Mouse (Mus musculus): ENCODE results near the gene Lingo3. TPM values are rescaled to one million over a fixed set of nuclear protein-coding genes. Genes with fewer than 3 reads are reported as not detected.

The Lingo3 gene
- total and polyA plus RNA-seq, 3 experiments, result 0.05 TPM; not detected in 2

DNA sequence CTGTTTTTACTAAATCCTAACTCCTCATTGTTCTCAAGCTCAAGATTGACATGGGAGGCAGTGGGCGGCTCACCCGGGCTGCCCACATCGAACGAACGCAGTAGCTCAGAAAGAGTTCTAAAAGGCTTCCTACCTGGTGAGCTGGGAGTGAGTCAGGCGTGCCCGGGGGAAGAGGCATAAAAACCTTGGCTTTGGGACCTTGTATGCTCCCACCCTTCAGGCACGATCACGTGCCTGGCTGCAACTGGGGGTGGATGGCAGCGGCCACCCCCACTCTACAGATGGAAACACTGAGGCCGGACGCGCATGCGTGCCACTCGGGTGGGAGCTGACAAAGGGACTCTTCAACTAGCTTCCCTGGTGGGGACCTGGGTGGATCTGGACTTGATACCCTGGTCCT, 1.5 kb downstream of the Lingo3 start:
- DNase-seq (ENCODE audit: low spot score) (no peak), ATAC-seq (ENCODE audit: extremely low read depth, insufficient number of reproducible peaks, low FRiP score, poor library complexity, severe bottlenecking) (no peak)
- Histone ChIP-seq H3K4me3 (ENCODE audit: low read depth, low read length) (no peak overlapping the region), H3K36me3 (replicated peaks) (no peaks in the 10 kb centered on the region), H3K4me1 (ENCODE audit: insufficient read depth, low read depth, low read length) (peaks cover 11% of the 10 kb centered on the region), H3K9me3 (replicated peaks) (no peaks in the 10 kb centered on the region), H3K27me3 (ENCODE audit: insufficient read depth, low read length) (peaks cover 90% of the 10 kb centered on the region)
- no peak for TF ChIP-seq GATA2 (IDR thresholded peaks at IDR 0.05; ENCODE audit: borderline replicate concordance, low read depth, low read length)
- no peak for TF ChIP-seq GATA1 (IDR thresholded peaks at IDR 0.05; ENCODE audit: borderline replicate concordance, low read length)
- TF ChIP-seq POLR2AphosphoS5 (IDR thresholded peaks at IDR 0.05; ENCODE audit: insufficient replicate concordance, low read depth, low read length), result no peak
- no peak for TF ChIP-seq CTCF (IDR thresholded peaks at IDR 0.05; ENCODE audit: low read depth, low read length)
- no peak for TF ChIP-seq TAL1 (conservative IDR thresholded peaks at IDR 0.05; ENCODE audit: low read depth, low read length)

DNA sequence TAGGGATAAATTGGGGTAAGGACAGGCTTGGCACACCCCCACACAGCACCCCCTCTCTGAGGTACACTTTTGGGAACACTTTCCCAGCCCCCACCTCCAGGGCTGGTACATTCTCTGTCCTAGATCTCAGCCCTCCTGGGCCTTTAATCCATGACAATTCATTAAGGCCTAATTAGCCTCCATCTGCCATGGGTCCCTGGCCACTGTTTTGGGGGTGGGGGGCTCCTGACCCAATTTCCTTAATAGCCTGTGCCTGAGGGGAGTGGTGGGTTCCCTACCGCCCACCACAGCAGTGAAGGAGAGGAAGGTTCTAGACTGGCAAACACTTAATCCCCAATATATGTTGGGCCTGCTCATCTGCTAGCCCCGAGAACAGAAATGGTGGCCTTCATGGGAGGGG, 2.2 kb downstream of the Lingo3 start:
- no peak for ATAC-seq (ENCODE audit: extremely low read depth, insufficient number of reproducible peaks, low FRiP score, poor library complexity, severe bottlenecking)
- no peak for DNase-seq (ENCODE audit: low spot score)
- TF ChIP-seq POLR2AphosphoS5 (IDR thresholded peaks at IDR 0.05; ENCODE audit: insufficient replicate concordance, low read depth, low read length), result no peak
- no peak for TF ChIP-seq CTCF (IDR thresholded peaks at IDR 0.05; ENCODE audit: low read depth, low read length)
- TF ChIP-seq TAL1 (conservative IDR thresholded peaks at IDR 0.05; ENCODE audit: low read depth, low read length), result no peak
- no peak for TF ChIP-seq GATA1 (IDR thresholded peaks at IDR 0.05; ENCODE audit: borderline replicate concordance, low read length)
- Histone ChIP-seq H3K9me3 (replicated peaks) (no peaks in the 10 kb centered on the region), H3K4me3 (ENCODE audit: low read depth, low read length) (no peak overlapping the region), H3K36me3 (replicated peaks) (no peaks in the 10 kb centered on the region), H3K4me1 (ENCODE audit: insufficient read depth, low read depth, low read length) (peaks cover 17% of the 10 kb centered on the region), H3K27me3 (ENCODE audit: insufficient read depth, low read length) (peaks cover 93% of the 10 kb centered on the region)

DNA sequence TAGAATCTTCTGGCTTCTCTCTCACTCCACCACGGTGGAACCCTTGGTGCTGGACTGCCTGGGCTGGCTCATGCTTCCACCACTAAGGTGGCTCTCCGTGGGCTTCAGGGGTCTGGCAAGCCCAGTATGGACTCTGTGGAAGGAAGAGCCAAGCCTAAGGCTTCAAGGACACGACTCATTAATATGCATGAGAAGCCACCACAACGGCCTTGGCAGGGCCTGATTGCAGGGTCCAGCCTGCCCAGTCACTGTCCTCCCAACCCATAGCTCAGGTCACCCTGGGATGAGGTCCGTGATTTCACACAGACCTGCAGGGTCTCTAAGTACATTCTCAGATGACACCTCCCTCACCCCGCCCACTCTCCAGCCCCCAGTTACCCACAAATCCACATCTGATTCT, 4.0 kb downstream of the Lingo3 start:
- no peak overlapping the region for H3K4me3 ChIP-seq (ENCODE audit: low read depth, low read length)
- DNase-seq (ENCODE audit: low spot score) (no peak), ATAC-seq (ENCODE audit: extremely low read depth, insufficient number of reproducible peaks, low FRiP score, poor library complexity, severe bottlenecking) (no peak)
- peaks cover 11% of the 10 kb centered on the region for H3K9me3 ChIP-seq (replicated peaks)
- no peaks in the 10 kb centered on the region for H3K36me3 ChIP-seq (replicated peaks)
- peaks cover 93% of the 10 kb centered on the region for H3K27me3 ChIP-seq (ENCODE audit: insufficient read depth, low read length)
- TF ChIP-seq POLR2AphosphoS5 (IDR thresholded peaks at IDR 0.05; ENCODE audit: insufficient replicate concordance, low read depth, low read length) (no peak), GATA2 (IDR thresholded peaks at IDR 0.05; ENCODE audit: borderline replicate concordance, low read depth, low read length) (no peak), GATA1 (IDR thresholded peaks at IDR 0.05; ENCODE audit: borderline replicate concordance, low read length) (no peak), TAL1 (conservative IDR thresholded peaks at IDR 0.05; ENCODE audit: low read depth, low read length) (no peak), CTCF (IDR thresholded peaks at IDR 0.05; ENCODE audit: low read depth, low read length) (no peak)
- peaks cover 20% of the 10 kb centered on the region for H3K4me1 ChIP-seq (ENCODE audit: insufficient read depth, low read depth, low read length)

DNA sequence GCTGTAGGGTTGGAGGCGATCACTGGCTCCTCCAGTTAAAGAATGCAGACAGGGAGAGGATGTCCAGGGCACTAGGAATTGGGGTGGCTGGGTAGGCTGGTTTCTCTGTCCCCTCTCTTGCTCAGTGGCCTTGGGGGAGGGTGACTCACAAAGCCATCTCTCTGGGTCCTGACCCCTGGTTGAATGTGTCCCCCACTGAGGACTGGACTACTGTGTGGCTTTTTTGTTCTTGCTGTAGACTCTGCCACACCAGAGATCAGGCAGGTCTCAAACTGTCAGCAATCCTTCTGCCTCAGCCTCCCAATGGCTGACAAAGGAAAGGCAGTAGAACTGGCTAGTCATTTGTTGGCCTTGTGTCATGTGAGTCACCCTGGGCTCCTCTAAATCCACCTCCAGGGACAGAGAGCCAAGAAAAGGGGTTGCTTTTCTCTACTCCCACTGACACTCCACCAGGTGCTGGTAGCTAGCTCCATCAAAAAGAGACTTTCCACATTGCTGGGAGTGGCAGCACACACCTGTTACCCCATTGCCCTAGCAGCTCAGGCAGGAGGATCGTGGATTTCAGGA, 5.4 kb downstream of the Lingo3 start:
- TF ChIP-seq CTCF (IDR thresholded peaks at IDR 0.05; ENCODE audit: low read depth, low read length), result no peak
- no peak for TF ChIP-seq POLR2AphosphoS5 (IDR thresholded peaks at IDR 0.05; ENCODE audit: insufficient replicate concordance, low read depth, low read length)
- no peak for TF ChIP-seq GATA1 (IDR thresholded peaks at IDR 0.05; ENCODE audit: borderline replicate concordance, low read length)
- TF ChIP-seq TAL1 (conservative IDR thresholded peaks at IDR 0.05; ENCODE audit: low read depth, low read length), result no peak
- TF ChIP-seq GATA2 (IDR thresholded peaks at IDR 0.05; ENCODE audit: borderline replicate concordance, low read depth, low read length), result no peak
- DNase-seq (ENCODE audit: low spot score) (no peak), ATAC-seq (ENCODE audit: extremely low read depth, insufficient number of reproducible peaks, low FRiP score, poor library complexity, severe bottlenecking) (no peak)
- H3K4me3 ChIP-seq (ENCODE audit: low read depth, low read length), result no peak overlapping the region
- H3K4me1 ChIP-seq (ENCODE audit: insufficient read depth, low read depth, low read length), result peaks cover 23% of the 10 kb centered on the region
- peaks cover 88% of the 10 kb centered on the region for H3K27me3 ChIP-seq (ENCODE audit: insufficient read depth, low read length)
- no peaks in the 10 kb centered on the region for H3K36me3 ChIP-seq (replicated peaks)
- H3K9me3 ChIP-seq (replicated peaks), result peaks cover 18% of the 10 kb centered on the region

DNA sequence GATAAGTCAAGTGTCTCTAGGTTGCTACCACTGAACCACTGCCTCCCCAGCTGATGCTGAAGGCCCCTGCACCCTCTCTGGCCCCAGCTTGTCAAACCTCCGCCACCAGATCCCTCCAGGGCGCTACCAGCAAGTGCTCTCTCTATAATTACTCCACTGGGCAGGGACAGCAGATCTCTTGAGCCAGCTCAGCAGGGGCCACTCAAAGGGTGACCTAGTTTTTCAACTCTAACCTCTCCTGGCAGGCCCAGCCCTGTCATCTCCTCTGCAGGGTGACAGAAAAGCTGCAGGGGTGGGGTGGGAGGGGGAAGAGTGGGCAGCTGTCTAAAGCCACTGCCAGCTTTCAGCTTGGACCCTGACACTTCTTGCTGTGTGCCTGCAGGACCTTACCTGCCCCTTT, 6.0 kb downstream of the Lingo3 start:
- TF ChIP-seq GATA1 (IDR thresholded peaks at IDR 0.05; ENCODE audit: borderline replicate concordance, low read length) (no peak), TAL1 (conservative IDR thresholded peaks at IDR 0.05; ENCODE audit: low read depth, low read length) (no peak), CTCF (IDR thresholded peaks at IDR 0.05; ENCODE audit: low read depth, low read length) (no peak), POLR2AphosphoS5 (IDR thresholded peaks at IDR 0.05; ENCODE audit: insufficient replicate concordance, low read depth, low read length) (no peak)
- peaks cover 23% of the 10 kb centered on the region for H3K4me1 ChIP-seq (ENCODE audit: insufficient read depth, low read depth, low read length)
- H3K4me3 ChIP-seq (ENCODE audit: low read depth, low read length), result no peak overlapping the region
- H3K36me3 ChIP-seq (replicated peaks), result no peaks in the 10 kb centered on the region
- H3K27me3 ChIP-seq (ENCODE audit: insufficient read depth, low read length), result peaks cover 86% of the 10 kb centered on the region
- ATAC-seq (ENCODE audit: extremely low read depth, insufficient number of reproducible peaks, low FRiP score, poor library complexity, severe bottlenecking) (no peak), DNase-seq (ENCODE audit: low spot score) (no peak)
- H3K9me3 ChIP-seq (replicated peaks), result peaks cover 18% of the 10 kb centered on the region

DNA sequence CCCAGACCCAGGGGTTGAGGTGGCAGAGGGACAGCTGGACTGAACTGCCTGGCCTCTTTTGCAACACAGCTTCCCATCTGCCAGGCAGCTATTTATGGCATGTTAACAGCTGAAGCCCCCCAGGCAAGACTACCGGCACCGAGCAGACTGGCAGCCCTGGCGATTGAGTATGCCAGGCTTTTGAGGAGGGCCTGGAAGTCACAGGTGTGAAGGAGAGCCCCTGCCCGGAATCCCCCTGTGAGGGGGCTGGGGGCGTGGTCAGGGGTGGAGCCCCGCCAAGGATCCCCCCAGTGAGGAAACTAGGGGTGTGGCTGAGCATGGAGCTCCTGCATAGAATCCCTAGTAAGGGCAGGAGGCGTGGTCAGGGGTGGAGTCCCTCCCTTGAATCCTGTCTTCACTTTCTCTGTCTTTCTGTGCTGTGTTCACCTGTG, 6.9 kb downstream of the Lingo3 start:
- no peak for DNase-seq (ENCODE audit: low spot score)
- Histone ChIP-seq H3K4me1 (ENCODE audit: insufficient read depth, low read depth, low read length) (peaks cover 26% of the 10 kb centered on the region), H3K9me3 (replicated peaks) (peaks cover 18% of the 10 kb centered on the region), H3K4me3 (ENCODE audit: low read depth, low read length) (no peak overlapping the region), H3K27me3 (ENCODE audit: insufficient read depth, low read length) (peaks cover 81% of the 10 kb centered on the region), H3K36me3 (replicated peaks) (no peaks in the 10 kb centered on the region)
- no peak for ATAC-seq (ENCODE audit: extremely low read depth, insufficient number of reproducible peaks, low FRiP score, poor library complexity, severe bottlenecking)
- TF ChIP-seq GATA1 (IDR thresholded peaks at IDR 0.05; ENCODE audit: borderline replicate concordance, low read length) (no peak), CTCF (IDR thresholded peaks at IDR 0.05; ENCODE audit: low read depth, low read length) (no peak), TAL1 (conservative IDR thresholded peaks at IDR 0.05; ENCODE audit: low read depth, low read length) (no peak), GATA2 (IDR thresholded peaks at IDR 0.05; ENCODE audit: borderline replicate concordance, low read depth, low read length) (no peak), POLR2AphosphoS5 (IDR thresholded peaks at IDR 0.05; ENCODE audit: insufficient replicate concordance, low read depth, low read length) (no peak)

Measured in G1E (cell line).